Mouse (Mus musculus) lung, postnatal 0 days (tissue): ENCODE data around the gene Arhgap25. TPM values are rescaled to one million over a fixed set of nuclear protein-coding genes. Genes with fewer than 3 reads are reported as not detected.

Source experiments
- ATAC-seq: fragments of 200-750 bp; cut with Nextera tagmentation; 2 replicates; pipeline ENCODE4 v1.8.0; 2017; ENCODE audit warnings: moderate library complexity
- DNase-seq: peaks from one replicate; pipeline ENCODE4 v3.0.0-alpha.2; 2016; ENCODE audit warnings: low spot score
- H3K27ac ChIP-seq: fragments of 300-500 bp; sonication (generic); 2 replicates; pipeline ENCODE4 v1.5.1; 2014; ENCODE audit warnings: antibody characterized with exemption, mild to moderate bottlenecking, low read length, mixed read lengths
- H3K27me3 ChIP-seq: fragments of 300-500 bp; sonication (generic); replicated peaks from 2 replicates; pipeline ENCODE4 v1.6.1; 2014; ENCODE audit warnings: low read length, mixed read lengths; ENCODE audit not compliant: insufficient read depth
- H3K36me3 ChIP-seq: fragments of 300-500 bp; sonication (generic); 2 replicates; pipeline ENCODE4 v1.6.1; 2014; ENCODE audit warnings: low read length, mixed read lengths; ENCODE audit not compliant: insufficient read depth
- H3K4me1 ChIP-seq: fragments of 300-500 bp; sonication (generic); 2 replicates; pipeline ENCODE4 v1.6.1; 2014; ENCODE audit warnings: antibody characterized with exemption, low read depth, low read length, mixed read lengths; ENCODE audit not compliant: insufficient read depth
- H3K4me2 ChIP-seq: fragments of 300-500 bp; sonication (generic); replicated peaks from 2 replicates; pipeline ENCODE4 v1.6.1; 2014; ENCODE audit warnings: low read depth, mild to moderate bottlenecking, low read length, moderate library complexity, mixed read lengths
- H3K4me3 ChIP-seq: fragments of 300-500 bp; sonication (generic); 2 replicates; pipeline ENCODE4 v1.5.1; 2014; ENCODE audit warnings: low read depth, low read length
- H3K9ac ChIP-seq: fragments of 300-500 bp; sonication (generic); replicated peaks from 2 replicates; pipeline ENCODE4 v1.6.1; 2014; ENCODE audit warnings: low read depth, mild to moderate bottlenecking
- H3K9me3 ChIP-seq: fragments of 300-500 bp; sonication (generic); 2 replicates; pipeline ENCODE4 v1.6.1; 2016; ENCODE audit warnings: low read length, mixed read lengths
- CTCF ChIP-seq: IDR thresholded peaks from 2 replicates; pipeline ENCODE4 v1.5.1; 2016; ENCODE audit warnings: antibody characterized with exemption, mild to moderate bottlenecking
- EP300 ChIP-seq: IDR thresholded peaks from 2 replicates; pipeline ENCODE4 v1.6.1; 2016; ENCODE audit warnings: antibody characterized with exemption, mild to moderate bottlenecking, control low read depth
- WGBS: fragments of 180-500 bp; shearing (Covaris S2); extraction: QIAGEN DNeasy Blood & Tissue Kit; methylation state at CpG from one replicate; pipeline ENCODE4 v1.1.7; 2014; 5-methylcytosine and 5-hydroxymethylcytosine counted together
- polyA plus RNA-seq: library from polyadenylated mRNA; unstranded; fragments of >200 nt; fragmentation: Nextera tagmentation; extraction: Ambion mirVana; gene quantifications from 2 replicates; pipeline ENCODE4 v1.2.1, GENCODE M21; 2015

Gene Arhgap25
- polyA plus RNA-seq, 1 experiment from 2014 or later = 9.9 TPM

DNA sequence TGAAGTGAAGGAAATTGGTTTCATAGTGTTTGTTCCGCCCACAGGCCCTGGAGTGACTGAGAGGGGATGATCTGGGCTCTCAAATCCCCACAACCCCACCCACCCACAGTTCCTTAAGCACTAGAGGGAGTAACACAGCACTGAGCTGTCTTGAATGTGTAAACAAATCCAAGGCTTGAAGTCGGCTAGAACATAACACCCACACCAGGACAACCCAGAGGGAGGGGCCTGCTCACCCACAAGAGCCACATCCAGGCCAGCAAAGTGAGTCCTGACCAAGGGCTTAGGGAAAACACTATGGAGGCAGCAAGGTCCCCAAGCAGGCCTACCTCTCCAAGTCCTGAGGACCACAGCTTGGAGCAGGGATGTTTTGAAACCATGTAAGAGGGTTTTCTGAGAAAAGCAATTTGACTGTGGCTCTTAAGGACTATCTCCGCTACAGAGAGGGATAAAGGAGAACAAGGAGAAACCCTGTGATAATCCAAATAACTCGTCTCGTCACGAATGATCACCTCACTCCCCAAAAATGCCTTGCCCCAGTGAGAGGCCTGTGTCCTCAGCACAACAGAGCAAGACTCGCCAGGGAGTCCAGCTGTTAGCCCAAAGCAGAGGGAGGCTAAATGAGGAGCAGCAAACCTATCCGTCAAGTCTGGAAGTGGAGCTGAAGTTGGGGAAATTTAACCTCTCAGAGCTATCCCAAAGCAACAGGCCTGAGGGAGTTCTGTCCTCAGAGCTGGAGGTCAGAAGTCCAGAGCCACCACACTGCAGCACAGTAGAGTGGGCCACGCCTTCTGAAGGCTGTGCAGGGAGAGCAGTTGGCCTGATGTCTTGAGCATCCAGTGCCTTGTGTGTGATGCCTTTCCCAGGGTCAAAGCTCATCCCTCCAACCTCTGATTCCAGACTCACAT is 34.9 kb upstream of the Arhgap25 start:
- no peaks in the 10 kb centered on the region for H3K4me1 ChIP-seq
- no peak overlapping the region for H3K9ac ChIP-seq
- H3K27ac ChIP-seq = no peak overlapping the region
- no peak overlapping the region for H3K4me2 ChIP-seq
- no peaks in the 10 kb centered on the region for H3K9me3 ChIP-seq
- no peak overlapping the region for H3K4me3 ChIP-seq
- no peaks in the 10 kb centered on the region for H3K27me3 ChIP-seq
- peak; percentile 71 for DNase-seq
- no peaks in the 10 kb centered on the region for H3K36me3 ChIP-seq
- WGBS = 44% methylated on average over 9 of the region's 9 CpGs
- ATAC-seq = peak; percentile 94
- TF ChIP-seq CTCF (peak; percentile 45), EP300 (no peak)

DNA sequence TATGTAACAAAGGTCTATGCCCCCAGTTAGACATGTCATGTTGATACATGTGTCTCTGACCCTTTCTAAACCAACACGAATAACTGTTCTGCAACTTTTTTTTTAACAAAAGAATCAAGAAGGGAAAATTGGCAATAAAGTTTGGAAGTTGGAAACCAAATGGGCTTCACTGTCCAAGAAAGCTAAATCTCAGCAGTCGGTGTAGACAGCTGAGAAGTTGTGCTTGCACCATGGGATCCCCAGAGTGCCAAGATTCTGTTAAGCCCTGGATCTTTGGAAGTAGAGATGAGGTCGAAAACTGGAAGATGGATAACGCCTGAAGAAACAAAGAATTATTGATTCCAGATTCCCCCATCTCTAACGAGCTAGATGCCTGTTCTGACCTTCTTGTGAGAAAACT is 32.1 kb upstream of the Arhgap25 start:
- Histone ChIP-seq H3K4me2 (no peak overlapping the region), H3K36me3 (no peaks in the 10 kb centered on the region), H3K9me3 (no peaks in the 10 kb centered on the region), H3K27ac (no peak overlapping the region), H3K27me3 (no peaks in the 10 kb centered on the region), H3K4me3 (no peak overlapping the region), H3K4me1 (no peaks in the 10 kb centered on the region), H3K9ac (no peak overlapping the region)
- no peak for TF ChIP-seq CTCF
- no peak for TF ChIP-seq EP300
- ATAC-seq = no peak
- DNase-seq = peak; percentile 28
- 55% methylated on average over 5 of the region's 5 CpGs for WGBS

DNA sequence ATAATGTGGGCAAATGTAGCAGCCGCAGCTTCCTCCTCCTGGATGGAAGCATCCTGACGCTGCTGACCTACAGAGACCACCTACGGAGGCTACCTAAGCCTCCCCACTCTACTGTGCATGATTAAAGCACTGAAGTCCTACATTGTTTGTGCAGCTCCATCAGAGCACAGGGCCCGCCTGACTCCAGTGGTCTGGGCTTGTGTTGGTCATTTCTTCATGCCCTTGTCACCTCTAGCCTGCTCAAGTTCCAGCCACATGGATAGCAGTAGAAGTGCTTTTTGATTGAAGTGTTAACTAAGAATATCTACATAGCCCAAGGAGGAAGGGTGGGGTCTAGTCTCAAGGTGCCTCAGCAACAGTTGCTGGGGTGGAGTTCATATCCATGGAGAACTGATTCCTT is 31.3 kb upstream of the Arhgap25 start:
- Histone ChIP-seq H3K4me2 (no peak overlapping the region), H3K9me3 (no peaks in the 10 kb centered on the region), H3K4me3 (no peak overlapping the region), H3K27me3 (no peaks in the 10 kb centered on the region), H3K27ac (no peak overlapping the region), H3K4me1 (no peaks in the 10 kb centered on the region), H3K9ac (no peak overlapping the region), H3K36me3 (no peaks in the 10 kb centered on the region)
- DNase-seq = no peak
- no peak for TF ChIP-seq EP300
- no peak for TF ChIP-seq CTCF
- 85% methylated on average over 4 of the region's 4 CpGs for WGBS
- no peak for ATAC-seq

DNA sequence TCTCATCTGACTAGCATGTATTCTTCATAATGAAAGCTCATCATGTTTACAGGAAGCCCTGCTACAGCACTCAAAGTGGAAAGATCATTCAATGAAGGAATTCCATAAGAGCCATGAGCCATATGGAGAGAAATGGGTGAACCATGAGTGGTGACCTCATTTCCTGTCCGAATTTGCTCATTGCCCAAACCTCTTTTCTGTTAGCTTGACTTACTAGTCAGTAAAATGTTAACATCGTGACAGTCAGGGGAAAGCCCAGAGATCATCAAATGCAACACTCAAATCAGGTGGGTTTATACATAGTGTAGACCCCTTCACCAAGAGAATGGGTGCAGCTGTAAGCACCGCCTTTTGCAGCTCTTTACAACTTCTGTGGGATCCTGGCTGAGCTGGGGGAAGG is 20.7 kb upstream of the Arhgap25 start:
- DNase-seq (no peak), ATAC-seq (no peak)
- H3K36me3 ChIP-seq = no peaks in the 10 kb centered on the region
- H3K27ac ChIP-seq = no peak overlapping the region
- TF ChIP-seq CTCF (no peak), EP300 (no peak)
- H3K27me3 ChIP-seq = no peaks in the 10 kb centered on the region
- H3K9ac ChIP-seq = no peak overlapping the region
- no peak overlapping the region for H3K4me3 ChIP-seq
- 59% methylated on average over 3 of the region's 3 CpGs for WGBS
- H3K9me3 ChIP-seq = no peaks in the 10 kb centered on the region
- H3K4me1 ChIP-seq = no peaks in the 10 kb centered on the region
- no peak overlapping the region for H3K4me2 ChIP-seq

DNA sequence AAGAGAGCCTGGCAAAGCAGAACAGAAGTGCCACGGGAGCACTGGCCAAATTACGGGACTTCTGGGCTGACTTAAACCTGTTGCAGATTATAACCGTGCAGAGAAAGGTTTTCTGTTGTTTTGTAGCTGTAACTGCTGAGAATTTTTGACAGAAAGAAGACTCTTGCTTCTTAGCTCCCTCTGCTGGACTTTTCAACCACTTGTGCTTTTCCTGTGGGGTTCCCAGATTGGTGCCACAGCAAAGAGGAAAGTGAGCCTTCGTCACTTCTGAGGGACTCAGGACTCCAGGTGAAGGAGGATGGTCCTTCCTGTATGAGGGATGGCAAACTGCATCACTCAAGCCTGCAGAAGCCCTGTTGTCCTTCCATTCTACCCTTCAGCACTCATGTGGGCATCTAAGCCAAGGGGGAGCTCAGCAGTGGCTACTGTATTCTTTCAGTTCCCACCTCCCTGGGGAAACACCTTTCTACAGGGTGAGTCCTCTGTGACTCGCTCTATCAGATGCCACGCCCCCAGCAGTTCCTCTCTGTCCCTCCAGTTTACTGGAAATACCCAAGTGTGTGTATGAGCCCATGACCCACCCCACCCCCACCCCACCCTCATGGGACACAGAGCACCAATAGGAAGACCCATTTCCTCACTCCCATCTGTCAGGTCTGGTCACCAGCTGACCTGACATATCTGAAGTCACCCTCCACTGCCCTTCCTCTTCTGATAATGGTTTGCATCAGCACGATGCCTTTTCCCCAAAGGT is 19.2 kb upstream of the Arhgap25 start:
- 35% methylated on average over 7 of the region's 7 CpGs for WGBS

GRCm38 (mm10) chr6:87547836-87548235 is 14.8 kb upstream of the Arhgap25 start:
- no peak overlapping the region for H3K27ac ChIP-seq
- H3K27me3 ChIP-seq = no peaks in the 10 kb centered on the region
- H3K4me3 ChIP-seq = no peak overlapping the region
- no peak for TF ChIP-seq EP300
- no peak overlapping the region for H3K9ac ChIP-seq
- peaks cover 4% of the 10 kb centered on the region; the same call in 1 of the 2 replicates for H3K9me3 ChIP-seq
- 83% methylated on average over 7 of the region's 7 CpGs for WGBS
- H3K36me3 ChIP-seq = no peaks in the 10 kb centered on the region
- H3K4me1 ChIP-seq = no peaks in the 10 kb centered on the region
- no peak for ATAC-seq
- no peak overlapping the region for H3K4me2 ChIP-seq
- no peak for DNase-seq

More for the DNA sequence above, 19.2 kb upstream of the Arhgap25 start:
- H3K4me1 ChIP-seq = no peaks in the 10 kb centered on the region
- no peak overlapping the region for H3K4me3 ChIP-seq
- no peak overlapping the region for H3K27ac ChIP-seq
- no peaks in the 10 kb centered on the region for H3K27me3 ChIP-seq
- DNase-seq (peak; percentile 61), ATAC-seq (no peak)
- H3K9ac ChIP-seq = no peak overlapping the region
- H3K9me3 ChIP-seq = no peaks in the 10 kb centered on the region
- no peak for TF ChIP-seq EP300
- peak; percentile 67 for TF ChIP-seq CTCF
- H3K4me2 ChIP-seq = no peak overlapping the region
- H3K36me3 ChIP-seq = no peaks in the 10 kb centered on the region
